Mouse (Mus musculus) myocyte (in vitro differentiated cells): ENCODE data around the gene 4930404N11Rik. TPM values are rescaled to one million over a fixed set of nuclear protein-coding genes. Genes with fewer than 3 reads are reported as not detected.

Source experiments
- H3K27me3 ChIP-seq: one replicate; pipeline ENCODE4 v1.6.1; 2011; ENCODE audit not compliant: control insufficient read depth, insufficient read depth, insufficient read length
- H3K36me3 ChIP-seq: one replicate; pipeline ENCODE4 v1.6.1; 2011; ENCODE audit not compliant: control insufficient read depth, insufficient read depth
- H3K4me2 ChIP-seq: one replicate; pipeline ENCODE4 v1.6.1; 2011; ENCODE audit warnings: low read depth, control low read depth
- H3K4me3 ChIP-seq: one replicate; pipeline ENCODE4 v1.5.1; 2011; ENCODE audit warnings: mild to moderate bottlenecking, control low read depth, moderate library complexity
- H3K79me2 ChIP-seq: one replicate; pipeline ENCODE4 v1.6.1; 2011; ENCODE audit not compliant: control insufficient read depth, insufficient read depth
- H3ac ChIP-seq: one replicate; pipeline ENCODE4 v1.6.1; 2011; ENCODE audit not compliant: control insufficient read depth, insufficient read length
- CEBPB ChIP-seq: IDR thresholded peaks from 2 replicates; pipeline ENCODE4 v1.6.1; 2011; ENCODE audit warnings: mild to moderate bottlenecking, moderate library complexity; ENCODE audit not compliant: poor library complexity, insufficient read depth, severe bottlenecking
- E2F4 ChIP-seq: IDR thresholded peaks from one replicate; pipeline ENCODE4 v1.6.1; 2011; ENCODE audit warnings: mild to moderate bottlenecking, control low read depth, moderate library complexity; ENCODE audit not compliant: insufficient read depth
- MAX ChIP-seq: IDR thresholded peaks from one replicate; pipeline ENCODE4 v1.6.1; 2011; ENCODE audit warnings: low read depth, mild to moderate bottlenecking, control low read depth
- MYOD1 ChIP-seq, 3 experiments: IDR thresholded peaks; one replicate each; pipeline ENCODE4 v1.6.1; 2011; ENCODE audit warnings: control low read depth in 2 of 3, low read depth in 2 of 3, mild to moderate bottlenecking in 2 of 3, moderate library complexity in 1 of 3; ENCODE audit not compliant: insufficient read length in 2 of 3, control insufficient read depth in 1 of 3
- MYOG ChIP-seq, 3 experiments: IDR thresholded peaks; one replicate each; pipeline ENCODE4 v1.6.1; 2011; ENCODE audit warnings: control low read depth in 2 of 3, low read depth in 2 of 3, mild to moderate bottlenecking in 2 of 3; ENCODE audit not compliant: insufficient read length in 2 of 3, control insufficient read depth in 1 of 3, insufficient read depth in 1 of 3
- POLR2A ChIP-seq: IDR thresholded peaks from one replicate; pipeline ENCODE4 v1.6.1; 2011; ENCODE audit warnings: low read depth, mild to moderate bottlenecking, control low read depth, moderate library complexity; ENCODE audit not compliant: insufficient read length
- POLR2AphosphoS2 ChIP-seq: IDR thresholded peaks from one replicate; pipeline ENCODE4 v1.6.1; 2011; ENCODE audit warnings: low read depth, control low read depth; ENCODE audit not compliant: insufficient read length
- REST ChIP-seq: IDR thresholded peaks from one replicate; pipeline ENCODE4 v1.6.1; 2011; ENCODE audit warnings: mild to moderate bottlenecking, control low read depth, moderate library complexity; ENCODE audit not compliant: insufficient read depth, insufficient read length
- SRF ChIP-seq: IDR thresholded peaks from one replicate; pipeline ENCODE4 v1.6.1; 2011; ENCODE audit warnings: low read depth; ENCODE audit not compliant: control insufficient read depth, insufficient read length
- TCF12 ChIP-seq: IDR thresholded peaks from one replicate; pipeline ENCODE4 v1.6.1; 2011; ENCODE audit warnings: mild to moderate bottlenecking, control low read depth; ENCODE audit not compliant: poor library complexity, insufficient read depth, severe bottlenecking
- TCF3 ChIP-seq: IDR thresholded peaks from one replicate; pipeline ENCODE4 v1.6.1; 2011; ENCODE audit warnings: low read depth, control low read depth; ENCODE audit not compliant: insufficient read length
- USF1 ChIP-seq: IDR thresholded peaks from one replicate; pipeline ENCODE4 v1.6.1; 2011; ENCODE audit warnings: low read depth, mild to moderate bottlenecking, control low read depth, moderate library complexity
- polyA plus RNA-seq: library from polyadenylated mRNA; unstranded; fragments of >200 nt; fragmentation: generic; extraction: Trizol; gene quantifications from one replicate; pipeline ENCODE4 v1.2.1, GENCODE M21; 2012; ENCODE audit warnings: missing spikeins

The 4930404N11Rik gene
- polyA plus RNA-seq, 1 experiment: 0.92 TPM

DNA sequence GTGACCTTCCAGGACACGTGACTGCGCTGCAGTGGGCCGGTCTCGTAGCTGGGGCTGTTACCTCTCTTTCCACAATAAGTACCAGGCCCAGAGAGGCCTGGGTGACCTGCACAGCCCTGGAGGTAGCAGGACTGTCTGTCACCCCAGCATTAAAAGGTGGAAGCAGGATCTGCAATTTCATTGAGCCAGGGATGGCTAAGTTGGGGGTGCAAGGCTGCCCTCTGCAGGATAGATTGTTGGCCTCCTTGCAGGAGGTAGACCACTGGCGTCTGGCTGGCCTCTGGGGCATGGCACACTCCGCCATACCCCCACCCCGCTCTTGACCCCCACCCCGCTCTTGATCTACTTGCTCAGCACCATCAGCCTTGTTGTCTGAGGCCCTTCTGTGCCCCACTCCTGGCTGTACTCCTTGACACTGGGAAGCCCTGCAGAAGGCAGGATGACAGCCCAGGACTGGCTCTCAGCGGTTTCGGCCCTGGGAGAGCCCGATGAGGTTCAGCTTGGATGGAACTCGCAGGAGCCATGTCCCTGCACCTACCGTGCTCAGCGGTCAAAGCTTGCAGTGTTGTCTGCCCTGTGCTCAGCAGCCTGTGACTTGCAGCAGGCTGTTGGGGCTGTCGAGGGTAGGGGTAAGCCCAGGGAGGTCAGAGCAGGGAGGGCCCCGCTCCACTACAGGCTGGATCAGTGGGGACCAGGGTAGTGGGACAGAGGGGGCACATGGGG, 49.1 kb downstream of the 4930404N11Rik start:
- no peak overlapping the region for H3K4me3 ChIP-seq
- H3K4me2 ChIP-seq: no peak overlapping the region
- no peaks in the 10 kb centered on the region for H3K36me3 ChIP-seq
- TF ChIP-seq TCF3 (no peak), MAX (no peak), TCF12 (no peak), POLR2AphosphoS2 (no peak), MYOG (IDR thresholded peaks at IDR 0.05; ENCODE audit: control insufficient read depth in 1 of 3, insufficient read depth in 1 of 3, insufficient read length in 2 of 3, low read depth in 2 of 3) (no peak), SRF (no peak), MYOD1 (IDR thresholded peaks at IDR 0.05; ENCODE audit: control insufficient read depth in 1 of 3, insufficient read length in 2 of 3, low read depth in 2 of 3) (no peak), POLR2A (no peak), E2F4 (no peak), REST (no peak), USF1 (no peak), CEBPB (no peak)
- no peak overlapping the region for H3ac ChIP-seq
- no peaks in the 10 kb centered on the region for H3K27me3 ChIP-seq
- peaks cover 2% of the 10 kb centered on the region for H3K79me2 ChIP-seq

DNA sequence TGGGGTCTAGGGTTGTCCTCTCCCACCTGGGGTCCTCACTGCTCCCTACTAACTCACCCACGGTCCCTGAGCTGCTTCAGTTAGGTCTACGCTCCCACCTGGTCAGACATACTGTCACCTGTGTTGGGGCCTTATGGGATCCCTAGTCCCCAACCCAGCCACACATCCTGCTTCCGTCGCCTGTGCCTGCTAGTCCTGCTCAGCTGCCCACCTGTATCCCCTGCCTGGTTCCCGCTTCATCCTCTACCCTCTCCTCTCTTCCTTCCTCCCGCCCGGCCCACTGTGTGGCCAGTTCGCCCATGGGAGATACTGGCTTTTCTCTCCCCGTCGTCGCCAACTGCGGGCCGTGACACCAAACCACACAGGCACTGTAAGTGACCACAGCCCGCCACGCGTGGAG, 50.0 kb downstream of the 4930404N11Rik start:
- no peak overlapping the region for H3ac ChIP-seq
- H3K79me2 ChIP-seq: no peaks in the 10 kb centered on the region
- no peaks in the 10 kb centered on the region for H3K36me3 ChIP-seq
- H3K4me2 ChIP-seq: no peak overlapping the region
- no peak overlapping the region for H3K4me3 ChIP-seq
- no peak for TF ChIP-seq REST
- TF ChIP-seq POLR2AphosphoS2: no peak
- no peak for TF ChIP-seq MYOD1 (IDR thresholded peaks at IDR 0.05; ENCODE audit: control insufficient read depth in 1 of 3, insufficient read length in 2 of 3, low read depth in 2 of 3)
- TF ChIP-seq E2F4: no peak
- no peak for TF ChIP-seq TCF12
- no peak for TF ChIP-seq USF1
- TF ChIP-seq SRF: no peak
- no peak for TF ChIP-seq MYOG (IDR thresholded peaks at IDR 0.05; ENCODE audit: control insufficient read depth in 1 of 3, insufficient read depth in 1 of 3, insufficient read length in 2 of 3, low read depth in 2 of 3)
- TF ChIP-seq MAX: no peak
- TF ChIP-seq POLR2A: no peak
- no peak for TF ChIP-seq CEBPB
- no peaks in the 10 kb centered on the region for H3K27me3 ChIP-seq

DNA sequence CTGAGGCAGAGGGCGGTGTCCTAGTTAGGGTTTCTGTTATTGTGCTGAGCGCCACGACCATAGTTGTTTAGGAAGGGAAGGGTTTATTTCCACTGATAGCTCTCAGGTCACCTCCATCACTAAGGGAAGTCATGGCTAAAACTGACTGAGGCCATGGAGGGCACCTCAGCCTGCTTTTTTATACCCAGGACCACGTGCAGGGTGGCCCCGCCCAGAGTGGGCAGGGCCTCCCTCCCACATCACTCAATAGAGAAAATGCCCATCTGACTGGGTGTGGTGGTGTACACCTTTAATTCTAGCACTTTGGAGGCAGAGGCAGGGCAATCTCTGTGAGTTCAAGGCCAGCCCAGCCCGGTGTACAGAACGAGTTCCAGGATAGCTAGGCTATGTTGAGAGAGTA, 51.4 kb downstream of the 4930404N11Rik start:
- no peaks in the 10 kb centered on the region for H3K36me3 ChIP-seq

DNA sequence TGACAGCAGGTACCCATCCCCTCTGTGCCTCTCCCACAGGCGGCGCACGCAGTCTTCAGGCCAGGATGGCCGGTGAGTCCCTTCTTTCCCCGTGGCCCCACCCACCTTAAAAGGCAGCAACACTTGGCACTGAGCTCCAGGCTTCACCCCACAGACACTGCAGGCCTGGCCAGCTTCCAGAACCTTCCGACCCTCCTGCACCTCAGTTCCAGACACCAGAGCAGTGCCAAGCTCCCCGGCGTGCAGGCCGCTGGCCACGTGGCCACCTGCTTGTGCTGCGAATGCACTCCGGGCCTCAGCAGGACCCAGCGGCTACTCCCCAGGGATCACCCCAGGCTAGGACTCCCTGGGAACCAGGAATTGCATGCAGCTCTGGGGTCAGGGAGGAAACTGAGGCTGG, 52.0 kb downstream of the 4930404N11Rik start:
- no peak overlapping the region for H3K4me2 ChIP-seq
- no peak overlapping the region for H3ac ChIP-seq
- no peaks in the 10 kb centered on the region for H3K36me3 ChIP-seq
- no peak overlapping the region for H3K4me3 ChIP-seq
- H3K27me3 ChIP-seq: no peaks in the 10 kb centered on the region
- TF ChIP-seq CEBPB: no peak
- TF ChIP-seq MAX: no peak
- no peak for TF ChIP-seq POLR2A
- TF ChIP-seq POLR2AphosphoS2: no peak
- no peak for TF ChIP-seq TCF12
- no peak for TF ChIP-seq REST
- TF ChIP-seq USF1: no peak
- no peak for TF ChIP-seq E2F4
- no peaks in the 10 kb centered on the region for H3K79me2 ChIP-seq

More for the DNA sequence above, 51.4 kb downstream of the 4930404N11Rik start:
- Histone ChIP-seq H3ac (no peak overlapping the region), H3K27me3 (no peaks in the 10 kb centered on the region), H3K4me2 (no peak overlapping the region), H3K79me2 (no peaks in the 10 kb centered on the region), H3K4me3 (no peak overlapping the region)
- TF ChIP-seq USF1 (peak; percentile 32), REST (no peak), E2F4 (no peak)

Other genes with a start within 250 kb of the 4930404N11Rik start
- 26.1 TPM for gene Zbtb7a, start 230.6 kb downstream of the 4930404N11Rik start, polyA plus RNA-seq
- 43.2 TPM for gene Pias4, start 197.9 kb downstream of the 4930404N11Rik start, polyA plus RNA-seq
- gene Eef2, start 189.2 kb downstream of the 4930404N11Rik start, polyA plus RNA-seq: 3,891 TPM
- 120 TPM for gene Dapk3, start 182.8 kb downstream of the 4930404N11Rik start, polyA plus RNA-seq
- gene 4930442H23Rik, start 182.0 kb downstream of the 4930404N11Rik start, polyA plus RNA-seq: 0.12 TPM
- 52.3 TPM for gene Nmrk2, start 163.8 kb downstream of the 4930404N11Rik start, polyA plus RNA-seq
- gene Atcay, start 135.0 kb downstream of the 4930404N11Rik start, polyA plus RNA-seq: 0.11 TPM
- 2.3 TPM for gene Zfr2, start 132.7 kb downstream of the 4930404N11Rik start, polyA plus RNA-seq
- 0.67 TPM for gene Matk, start 112.9 kb downstream of the 4930404N11Rik start, polyA plus RNA-seq
- gene Mrpl54, start 98.9 kb downstream of the 4930404N11Rik start, polyA plus RNA-seq: 167 TPM
- gene Apba3, start 98.9 kb downstream of the 4930404N11Rik start, polyA plus RNA-seq: 166 TPM
- 0.17 TPM for gene Tjp3, start 74.2 kb downstream of the 4930404N11Rik start, polyA plus RNA-seq
- 23.3 TPM for gene Pip5k1c, start 72.9 kb downstream of the 4930404N11Rik start, polyA plus RNA-seq
- gene Cactin, start 44.7 kb downstream of the 4930404N11Rik start, polyA plus RNA-seq: 31.3 TPM
- gene Tbxa2r, start 37.1 kb downstream of the 4930404N11Rik start, polyA plus RNA-seq: 0.16 TPM
- gene Gipc3, start 22.6 kb downstream of the 4930404N11Rik start, polyA plus RNA-seq: 0.10 TPM
- 80.2 TPM for gene Hmg20b, start 15.3 kb downstream of the 4930404N11Rik start, polyA plus RNA-seq
- gene Mfsd12, start 8.3 kb downstream of the 4930404N11Rik start, polyA plus RNA-seq: 21.7 TPM
- 42.0 TPM for gene Fzr1, start 12.7 kb upstream of the 4930404N11Rik start, polyA plus RNA-seq
- 103 TPM for gene Dohh, start 18.6 kb upstream of the 4930404N11Rik start, polyA plus RNA-seq
- 1.7 TPM for gene Gm48551, start 18.6 kb upstream of the 4930404N11Rik start, polyA plus RNA-seq
- 0.73 TPM for gene Gm48552, start 23.2 kb upstream of the 4930404N11Rik start, polyA plus RNA-seq
- gene Smim24, start 27.2 kb upstream of the 4930404N11Rik start, polyA plus RNA-seq: 0.30 TPM
- 115 TPM for gene Nfic, start 89.8 kb upstream of the 4930404N11Rik start, polyA plus RNA-seq
- gene Celf5, start 116.9 kb upstream of the 4930404N11Rik start, polyA plus RNA-seq: 0.37 TPM
- 153 TPM for gene Ncln, start 130.6 kb upstream of the 4930404N11Rik start, polyA plus RNA-seq
- not detected for gene S1pr4, start 134.3 kb upstream of the 4930404N11Rik start, polyA plus RNA-seq
- not detected for gene Gna15, start 158.4 kb upstream of the 4930404N11Rik start, polyA plus RNA-seq
- gene Gna11, start 179.4 kb upstream of the 4930404N11Rik start, polyA plus RNA-seq: 58.2 TPM
- gene Aes, start 193.7 kb upstream of the 4930404N11Rik start, polyA plus RNA-seq: 639 TPM
- 11.3 TPM for gene Tle2, start 208.7 kb upstream of the 4930404N11Rik start, polyA plus RNA-seq
- gene Tle6, start 235.3 kb upstream of the 4930404N11Rik start, polyA plus RNA-seq: 15.3 TPM
- gene BC025920, start 240.5 kb upstream of the 4930404N11Rik start, polyA plus RNA-seq: 0.78 TPM